Mouse (Mus musculus): ENCODE results near the gene Prss46.

DNA sequence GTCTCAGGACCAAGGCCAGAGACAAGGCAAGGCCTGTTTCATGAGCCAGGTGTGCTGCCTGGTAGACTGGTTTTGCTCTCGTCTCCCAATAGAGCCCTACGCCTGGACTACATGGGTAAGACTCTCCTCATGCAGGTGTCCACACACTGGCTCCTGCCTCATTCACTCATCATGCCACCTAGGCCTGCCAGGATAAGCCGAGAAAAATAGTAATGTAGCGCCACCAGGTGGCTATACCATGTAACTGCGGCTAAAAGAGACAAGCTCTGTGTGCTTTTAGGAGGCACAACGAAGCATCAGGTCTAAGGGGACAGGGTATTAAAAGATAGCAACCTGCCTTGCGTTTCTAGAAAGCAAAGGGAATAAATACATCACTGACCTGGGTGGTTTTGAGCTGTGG lies 26.7 kb downstream of the Prss46 start:
- TF ChIP-seq CTCF (IDR thresholded peaks at IDR 0.05; ENCODE audit: low read depth) (peak; percentile 78), EP300 (IDR thresholded peaks at IDR 0.05; ENCODE audit: low read depth) (no peak)
